Mouse (Mus musculus): Measurements from ENCODE around the gene Golga7b.

Golga7b gene

DNA sequence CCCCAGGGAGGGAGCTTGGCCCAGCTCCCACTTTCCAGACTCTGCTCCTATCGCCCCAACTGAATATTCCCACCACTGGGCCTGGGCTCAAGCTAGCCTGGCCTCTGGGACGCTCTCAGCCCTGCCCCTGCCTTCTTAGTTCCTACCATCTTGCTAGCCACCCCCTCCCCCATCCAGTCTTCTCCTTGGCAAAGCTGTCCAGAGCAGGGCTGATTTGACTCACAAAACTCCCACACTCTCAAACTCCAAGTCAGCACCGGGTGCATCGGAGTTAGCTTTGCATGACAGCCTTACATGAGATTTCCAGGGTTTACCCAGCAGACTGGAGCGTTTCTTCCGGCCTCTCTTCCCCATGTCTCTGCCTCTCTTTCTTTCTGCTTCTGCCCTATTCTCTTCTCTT is 45.8 kb downstream of the Golga7b start:
- no peak for DNase-seq (ENCODE audit: low read depth, low spot score)

DNA sequence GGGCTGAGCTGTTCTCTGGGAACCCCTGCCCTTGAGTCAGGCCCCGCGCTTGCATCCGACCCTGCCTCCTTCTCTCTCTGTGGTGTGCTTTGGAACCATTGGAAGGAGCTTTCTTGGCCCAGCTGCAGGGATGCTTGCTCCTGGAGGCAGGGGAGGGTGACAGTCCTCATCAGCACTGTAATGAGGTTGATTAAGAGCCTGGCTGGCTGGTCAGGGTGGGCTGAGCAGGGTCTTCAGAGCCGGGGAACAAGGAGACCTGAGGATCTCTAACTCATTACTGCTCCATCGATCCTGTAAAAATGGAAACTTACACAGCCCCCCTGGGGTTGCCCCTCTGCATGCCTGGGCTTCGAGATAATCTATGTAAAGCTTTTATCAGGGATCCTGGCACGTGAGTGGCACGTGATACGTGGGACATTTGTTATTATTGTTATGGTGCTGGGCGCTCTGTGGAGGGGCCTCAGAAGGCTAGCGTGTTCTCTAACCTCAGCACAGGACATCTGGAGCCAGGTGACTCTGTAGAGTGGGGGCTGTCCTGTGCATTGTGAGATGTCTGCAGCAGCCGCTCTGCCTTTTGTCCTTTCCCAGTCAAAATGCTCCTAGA is 55.9 kb downstream of the Golga7b start:
- no peak for DNase-seq (ENCODE audit: low read depth, low spot score)

DNA sequence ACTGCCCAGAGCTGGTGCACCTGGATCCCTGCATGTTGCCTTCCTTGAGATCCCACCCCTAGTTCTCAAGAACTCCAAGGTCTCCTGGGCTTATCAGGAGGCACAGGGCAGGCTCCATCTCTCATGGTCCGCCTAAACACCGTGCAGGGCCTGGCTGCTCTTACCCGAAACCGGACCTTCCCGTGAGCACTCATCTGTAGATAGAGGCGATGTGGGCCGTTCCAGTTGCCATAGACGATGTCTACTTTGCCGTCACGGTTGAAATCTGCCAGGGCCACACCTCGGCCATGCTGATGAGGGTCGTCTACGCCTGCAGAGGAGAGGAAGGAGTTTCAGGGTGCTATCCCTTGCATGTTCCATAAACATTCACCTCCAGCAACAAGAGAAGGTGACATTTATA is 57.1 kb downstream of the Golga7b start:
- no peak for DNase-seq (ENCODE audit: low read depth, low spot score)

GRCm38 (mm10) chr19:42305746-42306145 is 58.4 kb downstream of the Golga7b start:
- peak; percentile 18 for DNase-seq (ENCODE audit: low read depth, low spot score)

- DNase-seq (ENCODE audit: low read depth, low spot score), result peak; percentile 61
These were observed 58.8 kb downstream of the Golga7b start for GRCm38 (mm10) chr19:42306202-42306601.

GRCm38 (mm10) chr19:42307019-42307418 is 59.6 kb downstream of the Golga7b start:
- DNase-seq (ENCODE audit: low read depth, low spot score), result peak; percentile 14

GRCm38 (mm10) chr19:42308931-42309330 is 61.6 kb downstream of the Golga7b start:
- no peak for DNase-seq (ENCODE audit: low read depth, low spot score)

- no peak for DNase-seq (ENCODE audit: low read depth, low spot score)
These were observed 64.0 kb downstream of the Golga7b start for GRCm38 (mm10) chr19:42311332-42311731.

- DNase-seq (ENCODE audit: low read depth, low spot score), result no peak
These were observed 64.8 kb downstream of the Golga7b start for GRCm38 (mm10) chr19:42312191-42312590.

DNA sequence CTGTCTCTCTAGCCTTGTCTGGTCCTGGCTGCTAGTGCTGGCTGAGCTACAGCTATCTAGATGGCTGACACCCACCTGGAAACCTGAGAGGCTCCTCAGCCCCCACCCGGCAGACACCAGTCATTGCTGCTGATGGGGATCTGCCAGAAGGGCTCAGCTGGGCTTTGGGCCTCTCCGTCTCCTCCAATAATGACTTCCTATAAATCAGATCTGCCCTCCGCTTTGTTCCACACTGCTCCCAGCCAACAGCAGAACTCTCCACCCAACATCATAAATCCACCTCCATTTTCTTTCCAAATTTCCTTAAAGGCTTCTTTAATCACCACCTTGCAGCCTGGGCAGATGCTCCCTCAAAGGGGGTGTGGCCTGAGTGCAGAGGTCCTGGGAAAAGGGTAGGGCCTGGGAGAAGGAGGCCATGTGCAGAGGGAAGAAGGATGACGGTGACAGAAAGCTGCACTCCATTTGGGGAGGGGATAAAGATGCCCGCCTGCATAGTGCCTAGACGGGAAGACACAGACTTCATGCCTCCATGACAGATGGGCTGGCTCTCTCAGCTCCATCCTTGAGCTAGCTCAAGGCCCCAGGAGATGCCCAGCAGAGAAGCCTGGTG is 67.8 kb downstream of the Golga7b start:
- no peak for DNase-seq (ENCODE audit: low read depth, low spot score)

DNA sequence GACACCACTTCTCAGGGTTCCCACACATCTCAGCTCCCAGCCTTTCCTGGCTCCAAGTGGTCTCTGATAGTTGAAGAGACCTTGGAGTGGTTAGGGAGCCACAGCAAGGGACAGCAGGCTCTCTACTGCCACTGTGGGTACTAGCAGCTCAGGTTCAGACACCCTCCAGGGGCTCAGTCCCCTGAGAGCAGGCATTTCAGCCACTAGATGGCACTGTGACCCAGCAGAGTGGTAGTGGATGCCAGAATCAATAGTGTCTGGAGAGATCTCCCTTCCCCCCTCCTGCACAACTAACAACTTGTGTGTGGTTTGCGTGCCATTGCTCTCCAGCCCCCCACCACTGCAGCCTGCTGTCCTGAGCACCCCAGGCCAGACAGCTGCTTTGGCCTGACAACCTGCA is 68.5 kb downstream of the Golga7b start:
- DNase-seq (ENCODE audit: low read depth, low spot score), result peak; percentile 62

GRCm38 (mm10) chr19:42316525-42316924 is 69.2 kb downstream of the Golga7b start:
- DNase-seq (ENCODE audit: low read depth, low spot score), result no peak

GRCm38 (mm10) chr19:42316998-42317397 is 69.6 kb downstream of the Golga7b start:
- no peak for DNase-seq (ENCODE audit: low read depth, low spot score)

DNA sequence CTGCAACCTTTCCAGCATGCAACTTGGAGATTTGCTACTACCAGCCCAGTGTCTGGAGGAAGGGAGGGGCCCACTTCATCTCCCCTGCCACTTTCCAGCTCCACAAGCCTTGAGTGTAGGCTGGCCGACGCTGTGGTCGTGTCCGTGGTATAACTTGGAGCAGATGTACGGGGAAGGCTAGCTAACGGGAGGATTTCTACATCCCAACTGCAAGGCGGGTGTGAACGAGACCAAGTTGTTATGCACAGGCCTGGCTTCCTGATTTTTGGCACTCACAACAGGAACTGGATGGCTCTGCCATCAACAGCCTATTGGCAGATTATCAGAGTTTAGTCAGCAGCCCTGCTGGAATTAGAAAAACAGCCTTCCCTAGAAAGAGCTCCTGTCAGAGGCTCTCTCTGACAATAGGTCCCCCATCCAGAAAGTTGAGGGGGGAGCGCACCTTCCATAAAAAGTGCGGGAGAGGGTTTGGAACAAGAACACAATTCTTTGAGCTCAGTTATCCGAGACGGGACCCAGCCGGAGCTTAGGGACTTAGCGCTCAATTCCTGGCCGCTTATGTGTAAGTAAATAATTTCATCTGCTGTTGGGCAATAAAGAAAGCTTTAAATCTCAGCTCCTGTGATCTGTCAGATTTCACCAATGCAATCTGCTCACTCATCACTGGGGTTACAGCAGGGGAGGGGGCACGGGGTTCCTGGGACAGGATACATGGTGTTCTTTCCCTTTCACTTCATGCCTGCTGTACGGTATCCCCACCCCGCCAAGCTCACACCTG is 70.5 kb downstream of the Golga7b start:
- no peak for DNase-seq (ENCODE audit: low read depth, low spot score)
